Mouse (Mus musculus) G1E (cell line): ENCODE measurements at regions not wholly inside any gene's neighbourhood (a gene's known extent, or its start where the extent isn't known, plus 50 kb on each side); places are given as distances from the start of the nearest gene placed in this dataset.

Source experiments
- CTCF ChIP-seq: IDR thresholded peaks from 2 replicates; pipeline ENCODE4 v1.5.1; 2012; ENCODE audit warnings: low read depth, low read length, inconsistent platforms, mixed read lengths
- GATA1 ChIP-seq: IDR thresholded peaks from 2 replicates; pipeline ENCODE4 v1.6.1; 2012; ENCODE audit warnings: borderline replicate concordance, low read length, inconsistent platforms, mixed read lengths
- POLR2AphosphoS5 ChIP-seq: IDR thresholded peaks from 2 replicates; pipeline ENCODE4 v1.6.1; 2012; ENCODE audit warnings: low read depth, low read length, inconsistent platforms; ENCODE audit not compliant: insufficient replicate concordance
- TAL1 ChIP-seq: conservative IDR thresholded peaks from 2 replicates; pipeline ENCODE4 v1.6.1; 2012; ENCODE audit warnings: low read depth, low read length, inconsistent platforms, mixed read lengths

DNA sequence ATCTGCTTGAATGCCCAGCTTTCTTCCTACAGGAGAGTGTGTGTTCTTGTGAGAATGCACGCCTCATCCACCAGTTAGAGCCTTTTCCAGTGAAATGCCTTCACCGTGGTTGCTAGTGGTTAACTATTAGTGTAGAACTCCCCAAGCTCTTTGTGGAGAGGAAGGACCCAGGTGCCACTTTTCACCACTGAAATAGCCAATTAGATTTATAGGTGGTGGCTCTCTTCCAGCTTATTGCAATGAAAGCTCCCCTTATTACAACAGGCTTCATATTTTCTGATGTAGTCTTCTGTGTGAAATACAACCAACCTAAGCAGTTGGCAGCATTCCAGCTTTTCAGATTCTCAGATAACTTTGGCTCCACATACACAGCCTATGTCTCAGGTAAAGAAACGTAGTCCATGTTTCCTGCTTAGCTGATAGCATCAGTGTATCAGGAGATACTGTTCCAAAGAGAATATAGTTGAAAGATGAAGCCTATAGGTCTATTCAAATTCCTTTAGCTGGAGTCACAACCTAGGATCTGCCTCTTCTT, 515.9 kb upstream of the St6gal2 start:
- TF ChIP-seq CTCF (no peak), POLR2AphosphoS5 (no peak), GATA1 (no peak), TAL1 (no peak)
